Mouse (Mus musculus): ENCODE results near the gene Spdye4b.

GRCm38 (mm10) chr5:143244926-143245325 is 64.1 kb downstream of the Spdye4b start:
- no peak for TF ChIP-seq CTCF (IDR thresholded peaks at IDR 0.05; ENCODE audit: insufficient read depth, low read length)
- TF ChIP-seq POLR2A (IDR thresholded peaks at IDR 0.05; ENCODE audit: borderline replicate concordance, extremely low read depth, low read depth, low read length): no peak
